Mouse (Mus musculus) embryonic facial prominence, embryonic 13.5 days (tissue): ENCODE data around the gene Pnrc2. TPM values are rescaled to one million over a fixed set of nuclear protein-coding genes. Genes with fewer than 3 reads are reported as not detected.

ENCODE experiments used
- ATAC-seq: fragments of 200-750 bp; cut with Nextera tagmentation; 2 replicates; pipeline ENCODE4 v1.8.0; 2017; ENCODE audit warnings: low read depth; ENCODE audit not compliant: insufficient number of reproducible peaks, insufficient read depth, low FRiP score, low TSS enrichment
- H3K27ac ChIP-seq: fragments of 300-500 bp; sonication (generic); 2 replicates; pipeline ENCODE4 v1.5.1; 2015; ENCODE audit warnings: moderate library complexity, mild to moderate bottlenecking, inconsistent platforms
- H3K27me3 ChIP-seq: fragments of 300-500 bp; sonication (generic); 2 replicates; pipeline ENCODE4 v1.6.1; 2015; ENCODE audit warnings: mild to moderate bottlenecking, inconsistent platforms
- H3K36me3 ChIP-seq: fragments of 300-500 bp; sonication (generic); 2 replicates; pipeline ENCODE4 v1.6.1; 2015; ENCODE audit warnings: mild to moderate bottlenecking, inconsistent platforms
- H3K4me1 ChIP-seq: fragments of 300-500 bp; sonication (generic); 2 replicates; pipeline ENCODE4 v1.6.1; 2015; ENCODE audit warnings: inconsistent platforms
- H3K4me2 ChIP-seq: fragments of 300-500 bp; sonication (generic); 2 replicates; pipeline ENCODE4 v1.6.1; 2015; ENCODE audit warnings: moderate library complexity, mild to moderate bottlenecking, inconsistent platforms
- H3K4me3 ChIP-seq: fragments of 300-500 bp; sonication (generic); 2 replicates; pipeline ENCODE4 v1.5.1; 2015; ENCODE audit warnings: mild to moderate bottlenecking, inconsistent platforms
- H3K9ac ChIP-seq: fragments of 300-500 bp; sonication (generic); 2 replicates; pipeline ENCODE4 v1.6.1; 2015; ENCODE audit warnings: mild to moderate bottlenecking, inconsistent platforms
- H3K9me3 ChIP-seq: fragments of 300-500 bp; sonication (generic); 2 replicates; pipeline ENCODE4 v1.6.1; 2016; ENCODE audit warnings: inconsistent platforms
- WGBS: fragments of 180-500 bp; shearing (Covaris S2); methylation state at CpG from one replicate; pipeline ENCODE4 v1.1.7; 2015; ENCODE audit warnings: mixed read lengths; 5-methylcytosine and 5-hydroxymethylcytosine counted together
- polyA plus RNA-seq: library from polyadenylated mRNA; unstranded; fragments of >200 nt; fragmentation: Nextera tagmentation; extraction: Ambion mirVana; gene quantifications from 2 replicates; pipeline ENCODE4 v1.2.1, GENCODE M21; 2015

Gene Pnrc2
- polyA plus RNA-seq, 1 experiment from 2014 or later = 183 TPM

DNA sequence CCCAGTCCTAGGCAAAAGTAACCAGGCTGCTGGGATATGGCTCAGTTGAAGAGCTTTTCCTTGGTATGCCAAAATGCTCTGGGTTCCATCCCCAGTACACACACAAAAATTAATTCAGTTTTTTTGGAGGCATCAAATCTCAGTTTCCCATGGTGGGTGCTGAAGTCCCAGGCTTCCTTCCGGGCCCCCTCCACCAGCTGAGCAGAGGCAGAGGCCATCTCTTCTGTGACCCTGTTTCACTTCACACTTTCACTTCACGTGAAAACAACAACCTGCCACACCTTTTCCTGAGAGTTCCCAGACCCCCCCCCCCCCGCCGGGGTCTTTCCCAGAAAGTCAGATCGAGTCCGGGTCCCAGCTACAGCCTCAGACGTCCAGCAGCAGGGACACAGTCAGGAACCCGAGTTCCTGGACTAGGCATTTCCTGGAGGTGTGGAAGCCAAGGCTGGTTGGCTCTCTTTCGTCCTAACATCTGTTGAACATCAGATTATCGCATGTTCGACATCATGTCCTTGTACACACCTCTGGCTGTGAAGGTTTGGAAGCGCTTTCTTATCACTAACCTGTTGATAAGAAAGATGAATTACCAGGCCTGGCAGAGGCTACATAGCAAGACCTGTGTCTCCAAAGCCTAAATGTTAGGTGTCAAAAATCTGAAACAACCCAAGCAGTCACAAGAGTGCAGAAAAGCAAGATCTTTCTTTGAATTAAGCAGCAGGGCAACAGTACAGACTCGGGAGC is 35.8 kb upstream of the Pnrc2 start:
- no peak for ATAC-seq
- H3K9me3 ChIP-seq = no peaks in the 10 kb centered on the region
- no peak overlapping the region for H3K4me2 ChIP-seq
- 69% methylated on average over 13 of the region's 13 CpGs for WGBS
- H3K27ac ChIP-seq = no peak overlapping the region
- H3K4me3 ChIP-seq = no peak overlapping the region
- no peaks in the 10 kb centered on the region for H3K27me3 ChIP-seq
- no peak overlapping the region for H3K9ac ChIP-seq
- H3K36me3 ChIP-seq = no peaks in the 10 kb centered on the region
- no peaks in the 10 kb centered on the region for H3K4me1 ChIP-seq

DNA sequence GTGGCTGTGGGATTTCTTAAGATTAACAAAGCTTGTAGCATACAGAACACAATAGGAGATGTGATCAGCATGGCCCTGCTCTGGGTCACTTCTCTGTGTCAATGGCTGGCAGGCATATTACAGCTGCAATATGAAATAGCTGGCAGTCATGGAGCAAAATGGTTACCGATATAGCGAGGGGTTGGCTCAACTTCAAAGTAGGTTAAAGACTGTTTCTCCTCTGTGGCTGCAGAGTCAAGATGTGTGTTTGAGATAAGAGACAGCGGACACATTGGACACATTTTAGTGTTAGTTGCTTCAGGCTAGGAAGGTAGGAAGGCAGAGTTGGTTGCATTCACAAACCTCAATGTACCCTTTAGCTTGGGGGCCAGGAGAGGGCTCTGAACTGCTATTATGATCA is 33.0 kb upstream of the Pnrc2 start:
- H3K36me3 ChIP-seq = no peaks in the 10 kb centered on the region
- 59% methylated on average over 3 of the region's 3 CpGs for WGBS
- H3K9ac ChIP-seq = no peak overlapping the region
- H3K4me1 ChIP-seq = no peaks in the 10 kb centered on the region
- H3K27me3 ChIP-seq = no peaks in the 10 kb centered on the region
- no peak for ATAC-seq
- no peak overlapping the region for H3K4me2 ChIP-seq
- no peaks in the 10 kb centered on the region for H3K9me3 ChIP-seq
- no peak overlapping the region for H3K4me3 ChIP-seq
- H3K27ac ChIP-seq = no peak overlapping the region

DNA sequence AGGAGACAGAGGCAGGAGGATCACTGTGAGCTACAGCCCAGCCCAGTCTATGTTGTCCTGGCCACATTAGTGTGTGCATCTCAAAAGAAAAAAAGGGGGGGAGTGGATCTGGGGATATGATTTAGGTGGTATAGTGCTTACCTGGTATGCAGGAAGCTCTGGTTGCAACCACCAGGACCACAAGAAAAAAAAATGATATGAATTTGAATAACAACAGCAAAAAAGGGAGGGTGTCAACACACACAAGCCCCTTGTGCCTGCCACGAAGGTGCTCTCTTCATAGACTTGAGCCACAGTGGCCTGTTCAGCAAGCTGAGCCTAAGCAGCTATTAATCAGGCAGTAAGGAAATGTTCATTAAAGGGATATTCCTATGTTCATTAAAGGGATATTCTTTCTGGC is 31.2 kb upstream of the Pnrc2 start:
- no peaks in the 10 kb centered on the region for H3K9me3 ChIP-seq
- H3K36me3 ChIP-seq = no peaks in the 10 kb centered on the region
- 73% methylated on average over 1 of the region's 1 CpGs for WGBS
- H3K4me2 ChIP-seq = no peak overlapping the region
- no peak for ATAC-seq
- no peak overlapping the region for H3K9ac ChIP-seq
- no peaks in the 10 kb centered on the region for H3K4me1 ChIP-seq
- H3K27ac ChIP-seq = no peak overlapping the region
- H3K27me3 ChIP-seq = no peaks in the 10 kb centered on the region
- no peak overlapping the region for H3K4me3 ChIP-seq

DNA sequence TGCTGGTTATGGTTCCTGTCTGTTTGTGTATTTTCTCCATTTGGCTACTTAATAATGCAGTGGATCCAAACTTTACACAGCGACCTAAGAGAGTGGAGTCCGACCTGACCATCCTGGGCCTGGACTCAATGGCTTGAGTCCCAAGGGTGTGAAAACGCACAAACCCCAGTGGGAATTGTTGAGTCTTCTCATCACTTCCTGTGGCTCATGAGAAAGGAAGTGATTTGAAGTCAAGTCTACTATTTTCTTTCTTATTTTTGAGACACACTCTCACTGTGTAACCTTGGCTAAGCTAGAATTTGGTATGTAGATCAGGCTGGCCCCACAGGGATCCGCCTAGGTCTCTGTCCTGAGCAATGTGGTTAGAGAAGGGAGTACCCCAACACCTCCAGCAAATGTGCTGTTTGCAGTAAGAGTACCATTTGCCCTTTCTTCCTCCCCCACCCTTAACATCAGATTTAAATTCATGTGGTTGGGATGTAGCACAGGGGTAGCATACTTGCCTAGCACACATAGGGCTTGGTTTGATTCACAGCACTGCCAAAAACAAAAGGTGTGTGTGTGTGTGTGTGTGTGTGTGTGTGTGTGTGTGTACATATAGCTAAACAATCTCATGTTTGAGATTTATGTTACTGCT is 29.1 kb upstream of the Pnrc2 start:
- H3K36me3 ChIP-seq = no peaks in the 10 kb centered on the region
- no peak overlapping the region for H3K9ac ChIP-seq
- H3K27ac ChIP-seq = no peak overlapping the region
- no peaks in the 10 kb centered on the region for H3K4me1 ChIP-seq
- ATAC-seq = no peak
- H3K27me3 ChIP-seq = no peaks in the 10 kb centered on the region
- H3K4me2 ChIP-seq = no peak overlapping the region
- no peak overlapping the region for H3K4me3 ChIP-seq
- WGBS = 93% methylated on average over 4 of the region's 4 CpGs
- no peaks in the 10 kb centered on the region for H3K9me3 ChIP-seq

DNA sequence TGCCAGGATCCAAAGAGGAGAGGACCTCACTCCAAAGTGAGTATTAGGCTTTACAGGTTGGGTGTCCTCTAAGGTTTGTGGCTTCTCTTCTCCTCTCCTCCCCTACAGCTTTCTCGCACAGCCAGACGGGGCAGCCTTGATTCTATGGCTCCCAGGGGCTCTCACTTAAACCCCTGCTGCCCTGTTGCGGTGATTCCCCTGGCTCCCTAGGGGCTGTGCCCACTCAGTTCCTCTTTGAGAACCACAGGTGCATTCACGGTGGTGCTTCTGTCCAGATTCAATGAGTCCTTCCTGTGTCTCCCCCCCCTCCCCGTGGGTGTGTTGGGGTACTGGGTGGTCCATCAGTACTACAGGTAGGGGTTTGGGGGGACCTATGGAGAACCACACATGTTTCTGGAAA is 26.4 kb upstream of the Pnrc2 start:
- Histone ChIP-seq H3K9me3 (no peaks in the 10 kb centered on the region), H3K4me3 (no peak overlapping the region), H3K27me3 (no peaks in the 10 kb centered on the region), H3K36me3 (no peaks in the 10 kb centered on the region), H3K9ac (no peak overlapping the region), H3K27ac (no peak overlapping the region), H3K4me1 (peaks cover 4% of the 10 kb centered on the region; the same call in 1 of the 2 replicates), H3K4me2 (no peak overlapping the region)
- ATAC-seq = no peak
- 78% methylated on average over 5 of the region's 5 CpGs for WGBS

DNA sequence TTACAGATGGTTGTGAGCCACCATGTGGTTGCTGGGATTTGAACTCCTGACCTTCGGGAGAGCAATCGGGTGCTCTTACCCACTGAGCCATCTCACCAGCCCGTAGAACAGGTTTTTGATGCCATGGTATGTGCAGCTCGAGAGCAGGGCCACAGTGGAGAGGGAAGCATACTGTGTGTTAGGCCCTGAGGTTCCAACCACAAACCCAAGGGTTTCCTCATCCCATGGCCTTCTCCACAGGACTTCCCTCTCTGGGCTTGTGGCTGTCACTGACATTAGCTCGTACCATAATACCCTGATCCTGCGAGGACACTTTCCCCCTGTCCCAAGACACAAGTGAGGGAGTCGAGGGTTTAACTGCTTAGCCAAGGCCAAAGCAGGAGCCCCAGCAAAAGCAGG is 25.4 kb upstream of the Pnrc2 start:
- H3K9me3 ChIP-seq = no peaks in the 10 kb centered on the region
- no peak for ATAC-seq
- no peaks in the 10 kb centered on the region for H3K36me3 ChIP-seq
- H3K4me3 ChIP-seq = no peak overlapping the region
- H3K9ac ChIP-seq = no peak overlapping the region
- no peak overlapping the region for H3K4me2 ChIP-seq
- H3K27me3 ChIP-seq = no peaks in the 10 kb centered on the region
- no peak overlapping the region for H3K27ac ChIP-seq
- peaks cover 4% of the 10 kb centered on the region; the same call in 1 of the 2 replicates for H3K4me1 ChIP-seq
- 81% methylated on average over 7 of the region's 7 CpGs for WGBS

DNA sequence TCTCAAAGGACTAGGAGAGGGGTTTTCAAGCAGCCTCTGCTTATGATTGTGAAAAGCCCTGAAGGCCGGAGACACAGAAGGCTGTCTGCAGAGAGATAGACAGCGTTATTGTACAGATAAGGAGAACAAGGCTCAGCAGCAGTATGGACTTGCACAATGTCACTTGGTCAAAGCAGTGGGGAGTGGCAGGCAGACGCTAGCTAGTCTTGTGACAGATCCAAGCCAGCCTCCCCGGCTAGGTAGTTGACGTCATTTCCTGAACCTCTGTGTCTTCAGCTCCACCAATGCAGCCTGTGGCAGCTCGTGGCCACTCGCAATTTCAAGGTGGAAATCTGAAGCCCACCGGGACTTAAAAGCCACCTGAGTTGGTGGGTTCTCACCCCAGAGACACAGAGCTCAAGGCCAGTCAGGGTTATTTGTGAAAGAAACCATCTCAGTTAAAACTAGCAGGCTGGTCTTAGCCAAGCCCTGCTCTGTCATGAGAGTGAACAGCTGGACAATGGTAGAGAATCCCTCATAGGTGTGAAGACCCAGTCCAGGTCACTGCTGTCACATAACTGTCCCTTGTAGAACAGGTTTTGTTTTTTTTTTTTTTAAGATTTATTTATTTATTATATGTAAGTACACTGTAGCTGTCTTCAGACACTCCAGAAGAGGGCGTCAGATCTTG is 24.9 kb upstream of the Pnrc2 start:
- ATAC-seq = no peak
- no peak overlapping the region for H3K4me3 ChIP-seq
- peaks cover 4% of the 10 kb centered on the region; the same call in 1 of the 2 replicates for H3K4me1 ChIP-seq
- WGBS = 67% methylated on average over 9 of the region's 9 CpGs
- H3K27ac ChIP-seq = no peak overlapping the region
- no peaks in the 10 kb centered on the region for H3K9me3 ChIP-seq
- no peak overlapping the region for H3K9ac ChIP-seq
- H3K4me2 ChIP-seq = no peak overlapping the region
- H3K27me3 ChIP-seq = no peaks in the 10 kb centered on the region
- H3K36me3 ChIP-seq = no peaks in the 10 kb centered on the region

DNA sequence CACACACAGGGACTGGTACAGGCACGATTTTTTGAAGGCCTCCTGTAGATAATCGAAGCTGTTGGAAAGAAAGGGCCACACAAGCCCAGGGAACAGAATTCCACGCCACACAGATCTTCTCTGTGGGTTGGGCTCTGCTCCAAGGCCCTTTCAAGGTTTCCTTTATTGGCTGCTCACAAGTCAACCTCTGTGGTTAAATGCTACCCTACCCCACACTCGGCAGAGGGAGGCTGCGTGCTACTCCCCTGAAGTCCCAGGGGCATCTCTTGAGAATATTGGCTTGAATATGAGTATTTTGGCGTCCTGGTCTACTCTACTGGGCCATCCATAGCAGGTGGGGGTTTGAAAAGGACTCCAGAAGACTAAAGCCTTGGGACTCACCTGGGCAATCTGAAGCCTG is 22.5 kb upstream of the Pnrc2 start:
- no peak for ATAC-seq
- Histone ChIP-seq H3K4me1 (peaks cover 4% of the 10 kb centered on the region; the same call in 1 of the 2 replicates), H3K27ac (no peak overlapping the region), H3K9ac (no peak overlapping the region), H3K27me3 (no peaks in the 10 kb centered on the region), H3K36me3 (no peaks in the 10 kb centered on the region), H3K9me3 (no peaks in the 10 kb centered on the region), H3K4me3 (no peak overlapping the region), H3K4me2 (no peak overlapping the region)
- 69% methylated on average over 6 of the region's 6 CpGs for WGBS

DNA sequence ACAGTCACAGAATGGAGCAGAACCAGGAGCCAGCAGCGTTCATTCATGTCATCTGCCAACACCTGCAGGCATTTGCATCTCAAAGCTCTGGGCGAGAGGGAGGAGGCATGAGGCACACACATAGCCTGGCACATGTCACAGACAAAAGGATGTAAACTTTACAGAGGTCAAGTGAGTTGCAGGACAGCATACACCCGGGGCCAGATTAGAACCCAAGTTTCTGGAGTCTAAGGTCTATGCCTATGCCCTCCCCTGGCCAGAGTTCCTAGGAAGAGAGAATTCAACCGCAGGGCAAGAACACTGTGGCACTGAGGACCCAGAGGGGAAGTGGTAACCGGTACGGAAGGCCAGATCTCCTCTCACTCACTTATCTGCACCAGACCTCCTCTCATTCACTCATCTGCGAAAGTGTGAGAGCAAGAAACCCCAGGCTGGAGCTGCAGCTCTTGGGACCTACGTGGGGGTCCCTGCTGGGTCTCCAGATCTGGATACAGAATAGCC is 21.5 kb upstream of the Pnrc2 start, which contains the start of gene Cnr2:
Cnr2 (plus strand) TSS at position 324 of the 501 bp plus-strand sequence.
- Histone ChIP-seq H3K36me3 (no peaks in the 10 kb centered on the region), H3K27me3 (no peaks in the 10 kb centered on the region), H3K4me3 (no peak within 1 kb of the TSS), H3K4me1 (peaks cover 4% of the 10 kb centered on the region; the same call in 1 of the 2 replicates), H3K27ac (no peak within 1 kb of the TSS), H3K9ac (no peak within 1 kb of the TSS), H3K9me3 (no peaks in the 10 kb centered on the region), H3K4me2 (no peak within 1 kb of the TSS)
- 58% methylated on average over 8 of the region's 8 CpGs for WGBS
- no peak for ATAC-seq

DNA sequence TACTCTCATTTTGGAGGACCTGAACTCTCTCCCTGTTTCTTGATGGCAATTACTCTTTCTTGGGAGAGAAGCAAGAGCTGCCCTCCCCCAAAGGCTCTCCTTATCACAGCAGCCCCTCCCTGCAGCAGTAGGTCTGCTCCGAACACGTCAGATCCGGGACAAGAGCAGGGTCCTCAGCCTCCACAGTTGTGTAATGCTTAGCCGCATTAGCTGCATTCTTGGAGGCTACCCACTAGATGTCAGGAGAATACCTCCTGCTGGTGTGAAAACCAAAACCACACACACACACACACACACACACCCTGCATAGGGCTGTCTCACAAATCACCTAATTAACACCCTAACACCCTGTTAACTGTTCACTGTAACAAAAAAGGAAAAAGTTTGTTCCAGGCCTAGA is 19.2 kb upstream of the Pnrc2 start:
- no peak for ATAC-seq
- 73% methylated on average over 4 of the region's 4 CpGs for WGBS
- H3K36me3 ChIP-seq = no peaks in the 10 kb centered on the region

DNA sequence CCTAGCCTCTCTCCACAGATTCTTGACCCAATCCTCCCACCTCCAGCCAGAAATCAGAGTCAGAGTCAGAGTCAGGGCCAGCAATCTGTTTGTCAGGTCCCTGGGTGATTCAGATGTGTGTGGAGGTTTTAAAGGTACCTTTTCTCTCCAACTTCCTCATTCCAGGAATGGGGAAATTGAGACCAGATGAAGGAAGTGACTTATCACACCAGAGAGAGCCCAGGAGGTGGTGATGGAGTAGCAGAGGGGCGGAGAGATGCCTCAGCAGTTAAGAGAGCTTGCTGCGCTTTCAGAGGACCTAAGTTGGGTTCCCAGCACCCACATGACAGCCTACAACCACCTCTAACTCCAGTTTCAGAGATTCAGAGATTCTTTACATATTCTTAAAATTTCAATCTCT is 17.9 kb upstream of the Pnrc2 start:
- Histone ChIP-seq H3K36me3 (no peaks in the 10 kb centered on the region), H3K4me3 (no peak overlapping the region), H3K27me3 (no peaks in the 10 kb centered on the region), H3K4me2 (no peak overlapping the region), H3K9ac (no peak overlapping the region), H3K4me1 (peaks cover 4% of the 10 kb centered on the region; the same call in 1 of the 2 replicates), H3K27ac (no peak overlapping the region), H3K9me3 (no peaks in the 10 kb centered on the region)
- ATAC-seq = no peak
- 82% methylated on average over 2 of the region's 2 CpGs for WGBS

More for the DNA sequence above, 19.2 kb upstream of the Pnrc2 start:
- Histone ChIP-seq H3K9me3 (no peaks in the 10 kb centered on the region), H3K4me2 (no peak overlapping the region), H3K27ac (no peak overlapping the region), H3K9ac (no peak overlapping the region), H3K4me3 (no peak overlapping the region), H3K27me3 (no peaks in the 10 kb centered on the region), H3K4me1 (peaks cover 4% of the 10 kb centered on the region; the same call in 1 of the 2 replicates)
